Comparison of ENCODE assay signal across 23 mouse cellular contexts in the genomic region with DNA sequence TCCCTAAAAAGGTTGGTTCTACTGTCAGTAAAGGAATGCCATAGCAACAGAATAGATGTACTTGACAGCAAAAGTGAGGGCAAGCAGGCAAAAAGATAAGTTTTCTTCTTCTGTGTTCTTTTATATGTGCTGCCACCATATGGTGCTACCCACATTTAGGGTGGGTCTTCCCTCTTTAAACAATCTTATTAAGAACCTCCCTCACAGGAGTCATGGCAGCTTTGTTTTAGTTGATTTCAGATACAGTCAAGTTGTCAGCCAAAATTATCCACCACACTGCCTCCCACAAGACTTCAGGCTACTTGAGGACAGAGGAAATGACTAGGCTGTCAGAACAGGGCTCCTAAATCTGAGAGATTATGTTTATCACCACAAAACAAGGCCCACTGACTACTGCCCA.
A peak's percentile ranks its signal among the peaks of the same experiment; 100 is the strongest.
DNase-seq lines count a peak whose midpoint lies in the region; ATAC-seq lines count a peak whose summit lies in the region.
"Had no signal": no experiment of that assay in that cellular context is flagged by ENCODE, and none has a peak within 500 bp of the region (broad histone marks: within the 10 kb centered on the region; RNA-seq: fewer than 3 reads in every experiment).

No protein-coding gene starts in this region.

- no peak for ATAC-seq in frontal cortex, adult (ENCODE audit: low TSS enrichment)
- no peak for ATAC-seq in neural tube, embryonic 15.5 days (ENCODE audit: low FRiP score)
- ATAC-seq: CD4-positive, CD25-positive, alpha-beta regulatory T cell, adult 4 months; forebrain, embryonic 16.5 days had no signal

- H3K4me2 ChIP-seq in neural tube, embryonic 15.5 days: no peak overlapping the region
- H3K4me2 ChIP-seq: embryonic facial prominence, embryonic 13.5 days; forebrain, embryonic 12.5 days; heart, embryonic 13.5 days; hindbrain, embryonic 15.5 days had no signal

- H3K4me1 ChIP-seq in neural tube, embryonic 15.5 days: no peaks in the 10 kb centered on the region
- H3K4me1 ChIP-seq: embryonic facial prominence, embryonic 13.5 days; forebrain, embryonic 12.5 days; heart, embryonic 13.5 days; hindbrain, embryonic 15.5 days had no signal

- no peaks in the 10 kb centered on the region for H3K36me3 ChIP-seq in neural tube, embryonic 15.5 days
- H3K36me3 ChIP-seq: embryonic facial prominence, embryonic 13.5 days; forebrain, embryonic 12.5 days; G1E; heart, embryonic 13.5 days; hindbrain, embryonic 15.5 days had no signal

- no peak overlapping the region for H3K27ac ChIP-seq in neural tube, embryonic 15.5 days (replicated peaks)
- H3K27ac ChIP-seq: embryonic facial prominence, embryonic 13.5 days; forebrain, embryonic 12.5 days; heart, embryonic 13.5 days; hindbrain, embryonic 15.5 days had no signal

- H3K4me3 ChIP-seq in neural tube, embryonic 15.5 days (replicated peaks): no peak overlapping the region
- H3K4me3 ChIP-seq: embryonic facial prominence, embryonic 13.5 days; forebrain, embryonic 12.5 days; heart, embryonic 13.5 days; hindbrain, embryonic 15.5 days had no signal

- H3K27me3 ChIP-seq in neural tube, embryonic 15.5 days (replicated peaks): no peaks in the 10 kb centered on the region
- H3K27me3 ChIP-seq: embryonic facial prominence, embryonic 13.5 days; forebrain, embryonic 12.5 days; heart, embryonic 13.5 days; hindbrain, embryonic 15.5 days had no signal

- no peaks in the 10 kb centered on the region for H3K9me3 ChIP-seq in neural tube, embryonic 15.5 days (replicated peaks)
- H3K9me3 ChIP-seq: embryonic facial prominence, embryonic 13.5 days; forebrain, embryonic 12.5 days; G1E; heart, embryonic 13.5 days; hindbrain, embryonic 15.5 days had no signal

- peak; percentile 17 to 41 for DNase-seq in frontal cortex, adult 2 months (ENCODE audit: extremely low spot score in 1 of 2, low spot score in 1 of 2)
- DNase-seq in layer of hippocampus, adult 9-11 months: peak; percentile 24
- no peak for DNase-seq in layer of hippocampus, postnatal 10 days (ENCODE audit: low spot score in 2 of 2)
- peak; percentile 18 for DNase-seq in right cerebral cortex, adult 2 months (ENCODE audit: low spot score in 2 of 2)
- DNase-seq in right cerebral cortex, postnatal 14 days: no peak
- DNase-seq in telencephalon, adult 2 months (ENCODE audit: low read depth, low spot score): peak; percentile 32
- DNase-seq: adrenal gland, postnatal 10 days; B cell, adult 2 months; cerebellum, adult 18-20 months; cerebellum, adult 9-11 months; cerebellum, postnatal 36 days; gastrocnemius, postnatal 36 days; heart, adult 11 months; heart, postnatal 36 days had no signal

- no peak overlapping the region for H3K9ac ChIP-seq in neural tube, embryonic 15.5 days (replicated peaks)
- H3K9ac ChIP-seq: embryonic facial prominence, embryonic 13.5 days; forebrain, embryonic 12.5 days; heart, embryonic 13.5 days; hindbrain, embryonic 15.5 days had no signal

Comparison
In these comparisons a context has a peak if more than half of its experiments do, and no peak if none do; other contexts are left out.
1. DNase-seq: peak in frontal cortex, adult 2 months (2 of 2), layer of hippocampus, adult 9-11 months (single experiment), right cerebral cortex, adult 2 months (2 of 2) and telencephalon, adult 2 months (single experiment); none in layer of hippocampus, postnatal 10 days (0 of 2) and right cerebral cortex, postnatal 14 days (single experiment).